Mouse (Mus musculus): ENCODE measurements around the gene Ccdc183. TPM values are rescaled to one million over a fixed set of nuclear protein-coding genes. Genes with fewer than 3 reads are reported as not detected.

Gene Ccdc183
- polyA plus RNA-seq, 1 experiment from 2014 or later, result 0.36 TPM

DNA sequence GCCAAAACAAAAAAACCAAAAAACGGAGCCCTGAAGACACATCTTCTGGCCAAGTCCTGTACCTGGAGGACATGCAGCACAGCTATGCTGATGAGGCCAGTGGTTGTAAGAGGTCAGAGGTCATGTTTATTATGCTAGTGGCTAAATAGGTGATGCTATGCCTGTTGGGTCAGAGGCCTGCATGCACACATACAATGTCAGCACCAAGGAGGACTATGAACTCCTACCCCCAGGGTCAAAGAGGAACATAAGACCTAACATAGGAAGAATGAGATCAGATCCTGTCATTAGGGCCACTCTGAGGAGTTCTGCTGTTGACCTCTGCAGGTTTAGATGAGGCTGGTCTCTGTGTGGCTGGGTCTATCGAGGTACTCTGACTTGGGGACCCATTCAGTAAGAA is 17.4 kb downstream of the Ccdc183 start:
- H3K9me3 ChIP-seq, result no peaks in the 10 kb centered on the region
- H3K4me3 ChIP-seq, result no peak overlapping the region
- H3K9ac ChIP-seq, result no peak overlapping the region
- WGBS, result 85% methylated on average over 2 of the region's 2 CpGs
- no peak for ATAC-seq (ENCODE audit: low FRiP score, low read depth)
- H3K27me3 ChIP-seq, result no peaks in the 10 kb centered on the region
- peaks cover 96% of the 10 kb centered on the region for H3K36me3 ChIP-seq
- no peak overlapping the region for H3K27ac ChIP-seq
- no peak overlapping the region for H3K4me2 ChIP-seq (replicated peaks)
- no peaks in the 10 kb centered on the region for H3K4me1 ChIP-seq

DNA sequence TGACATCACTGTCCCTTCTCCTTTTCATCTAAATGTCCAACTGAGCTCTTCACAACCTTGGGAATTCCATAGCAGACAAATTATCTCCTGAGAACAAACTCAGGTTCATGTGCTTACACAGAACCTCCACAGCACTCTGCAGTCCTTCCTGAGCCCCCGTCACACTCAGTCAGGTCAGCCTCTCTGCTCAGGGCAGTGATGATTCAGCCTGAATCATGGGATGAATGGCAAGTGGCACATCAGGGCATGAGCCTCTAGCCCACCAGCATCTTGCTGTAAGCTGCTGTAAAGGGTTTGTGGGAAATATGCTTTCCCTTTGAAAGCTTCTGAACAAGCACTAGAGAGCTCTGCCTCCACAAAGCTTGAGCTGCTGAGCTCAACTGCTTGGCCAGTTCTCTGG is 18.7 kb downstream of the Ccdc183 start:
- Histone ChIP-seq H3K36me3 (peaks cover 95% of the 10 kb centered on the region), H3K4me2 (replicated peaks) (no peak overlapping the region), H3K4me1 (no peaks in the 10 kb centered on the region), H3K9me3 (no peaks in the 10 kb centered on the region), H3K27ac (no peak overlapping the region), H3K4me3 (no peak overlapping the region), H3K27me3 (no peaks in the 10 kb centered on the region), H3K9ac (no peak overlapping the region)
- WGBS, result 93% methylated on average over 1 of the region's 1 CpGs
- no peak for ATAC-seq (ENCODE audit: low FRiP score, low read depth)

DNA sequence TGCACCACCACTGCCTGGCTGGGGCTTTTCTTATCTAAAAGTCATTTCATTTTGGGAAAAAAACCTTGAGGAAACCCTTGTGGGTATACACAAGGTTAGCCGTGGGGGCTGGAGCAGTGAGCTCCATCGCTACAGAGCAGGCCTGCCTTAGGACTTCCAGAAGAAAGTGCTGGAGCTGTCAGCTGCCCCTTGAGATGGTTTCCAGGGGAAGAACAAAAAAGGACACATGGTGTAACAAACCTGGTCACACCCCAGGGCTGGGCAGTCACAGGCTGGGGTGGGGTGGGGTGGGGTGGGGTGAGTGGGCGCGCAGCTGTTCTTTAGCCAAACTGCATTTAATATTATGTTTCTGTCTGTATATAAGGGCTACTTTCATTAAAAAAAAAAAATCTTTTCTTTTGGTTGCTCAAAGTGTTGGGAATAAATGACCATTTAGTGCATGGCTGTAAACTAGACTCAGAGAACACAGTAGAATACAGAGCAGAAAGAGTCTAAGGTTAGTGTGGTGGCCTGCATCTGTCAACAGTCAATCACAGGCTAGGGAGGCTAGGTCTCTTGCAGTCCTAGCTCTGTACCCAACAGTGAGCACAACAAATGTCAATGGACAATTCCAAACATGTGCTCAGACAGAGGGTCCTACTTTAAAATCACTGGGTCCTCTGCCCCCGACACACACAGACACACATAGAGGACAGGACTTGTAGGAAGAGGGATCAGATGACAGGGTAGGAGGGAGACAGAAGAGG is 20.5 kb downstream of the Ccdc183 start:
- Histone ChIP-seq H3K4me1 (no peaks in the 10 kb centered on the region), H3K27me3 (no peaks in the 10 kb centered on the region), H3K4me3 (no peak overlapping the region), H3K27ac (no peak overlapping the region), H3K9ac (no peak overlapping the region), H3K9me3 (no peaks in the 10 kb centered on the region), H3K4me2 (replicated peaks) (no peak overlapping the region), H3K36me3 (peaks cover 95% of the 10 kb centered on the region)
- ATAC-seq (ENCODE audit: low FRiP score, low read depth), result peak; percentile 40; the same call in 1 of the 2 replicates
- WGBS, result 92% methylated on average over 5 of the region's 5 CpGs

DNA sequence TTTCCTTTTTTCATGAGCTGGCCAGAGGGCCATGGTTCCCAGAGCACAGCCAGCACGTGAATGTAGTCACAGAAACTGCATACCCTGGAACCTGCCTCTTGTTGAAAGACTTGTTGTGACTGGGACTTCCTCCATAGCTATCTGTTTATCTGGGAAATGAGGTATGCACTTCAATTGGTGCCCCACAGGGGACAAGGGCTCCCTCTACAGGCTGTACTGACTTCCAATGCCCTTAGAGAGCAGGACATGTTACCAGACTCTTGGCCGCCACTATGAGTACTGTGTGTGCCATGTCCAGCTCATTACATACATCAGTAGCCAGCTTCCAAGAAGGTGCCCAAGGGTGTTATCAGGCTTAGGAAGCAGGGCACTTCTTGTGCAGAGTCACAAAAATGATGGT is 25.6 kb downstream of the Ccdc183 start:
- no peak for ATAC-seq (ENCODE audit: low FRiP score, low read depth)

DNA sequence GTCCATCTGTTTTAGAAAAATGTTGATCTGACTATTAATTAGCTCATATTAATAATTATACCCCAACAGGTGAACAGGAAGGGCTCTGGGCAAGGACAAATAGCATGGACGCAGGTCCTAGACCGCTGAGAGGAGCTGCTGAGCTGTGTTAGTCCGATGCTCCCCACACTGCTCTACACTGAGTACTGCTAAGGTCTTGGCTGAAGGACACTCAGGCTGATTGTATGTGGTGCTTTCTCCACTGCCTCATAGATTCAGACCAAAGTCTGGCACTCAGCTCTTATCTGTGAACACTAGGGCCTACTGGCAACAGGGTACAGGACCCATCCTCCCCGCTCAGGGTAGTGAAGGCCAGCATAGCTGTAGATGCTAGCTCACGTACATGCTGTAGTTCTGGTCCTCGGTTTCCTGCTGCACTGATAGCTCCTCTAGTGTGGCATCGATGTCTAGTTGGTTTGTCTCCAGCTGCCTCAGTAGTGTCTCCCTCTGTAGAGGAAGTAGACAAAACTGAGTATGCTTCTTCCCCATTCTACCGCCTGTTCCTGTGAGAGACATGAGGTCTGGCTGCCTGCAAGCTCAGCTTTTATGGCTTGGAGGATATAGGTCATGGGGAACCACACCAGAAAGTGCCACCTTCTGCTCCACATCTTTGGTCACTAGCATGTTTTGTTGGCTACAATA is 29.1 kb downstream of the Ccdc183 start:
- peaks cover 96% of the 10 kb centered on the region for H3K36me3 ChIP-seq
- H3K4me2 ChIP-seq (replicated peaks), result no peak overlapping the region
- H3K4me1 ChIP-seq, result 0 out of 2 replicates have a peak, but pooled peaks cover 3% of the 10 kb centered on the region
- H3K27ac ChIP-seq, result no peak overlapping the region
- no peak overlapping the region for H3K9ac ChIP-seq
- no peaks in the 10 kb centered on the region for H3K27me3 ChIP-seq
- no peak overlapping the region for H3K4me3 ChIP-seq
- H3K9me3 ChIP-seq, result no peaks in the 10 kb centered on the region
- no peak for ATAC-seq (ENCODE audit: low FRiP score, low read depth)
- WGBS, result 93% methylated on average over 8 of the region's 8 CpGs

More for the DNA sequence above, 25.6 kb downstream of the Ccdc183 start:
- Histone ChIP-seq H3K36me3 (peaks cover 92% of the 10 kb centered on the region), H3K27me3 (no peaks in the 10 kb centered on the region), H3K4me2 (replicated peaks) (no peak overlapping the region), H3K27ac (no peak overlapping the region), H3K4me3 (no peak overlapping the region), H3K9me3 (no peaks in the 10 kb centered on the region), H3K4me1 (no peaks in the 10 kb centered on the region), H3K9ac (no peak overlapping the region)
- 89% methylated on average over 2 of the region's 2 CpGs for WGBS

DNA sequence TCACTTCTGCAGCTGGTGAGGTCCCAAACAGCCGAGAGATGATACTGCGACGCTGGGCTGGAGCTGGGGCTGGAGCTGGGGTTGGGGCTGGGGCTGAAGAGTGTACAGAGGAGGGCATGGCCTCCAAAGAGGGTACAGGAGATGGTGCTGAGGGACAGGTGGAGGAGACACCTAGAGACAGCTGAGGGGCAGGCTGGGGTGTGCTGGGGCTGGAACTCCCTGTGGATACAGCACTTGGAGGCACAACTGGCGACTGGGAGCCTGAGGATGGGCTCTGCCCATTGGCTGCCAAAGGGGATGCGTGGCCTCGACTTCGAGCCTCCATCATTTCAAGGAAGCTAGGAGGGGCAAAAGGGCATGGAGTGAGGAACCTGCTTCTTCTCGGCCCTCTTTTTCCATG is 30.2 kb downstream of the Ccdc183 start:
- Histone ChIP-seq H3K4me3 (no peak overlapping the region), H3K9ac (no peak overlapping the region), H3K9me3 (no peaks in the 10 kb centered on the region), H3K4me1 (peaks cover 14% of the 10 kb centered on the region), H3K36me3 (peaks cover 92% of the 10 kb centered on the region), H3K4me2 (replicated peaks) (no peak overlapping the region), H3K27ac (no peak overlapping the region), H3K27me3 (no peaks in the 10 kb centered on the region)
- WGBS, result 91% methylated on average over 8 of the region's 8 CpGs
- no peak for ATAC-seq (ENCODE audit: low FRiP score, low read depth)

DNA sequence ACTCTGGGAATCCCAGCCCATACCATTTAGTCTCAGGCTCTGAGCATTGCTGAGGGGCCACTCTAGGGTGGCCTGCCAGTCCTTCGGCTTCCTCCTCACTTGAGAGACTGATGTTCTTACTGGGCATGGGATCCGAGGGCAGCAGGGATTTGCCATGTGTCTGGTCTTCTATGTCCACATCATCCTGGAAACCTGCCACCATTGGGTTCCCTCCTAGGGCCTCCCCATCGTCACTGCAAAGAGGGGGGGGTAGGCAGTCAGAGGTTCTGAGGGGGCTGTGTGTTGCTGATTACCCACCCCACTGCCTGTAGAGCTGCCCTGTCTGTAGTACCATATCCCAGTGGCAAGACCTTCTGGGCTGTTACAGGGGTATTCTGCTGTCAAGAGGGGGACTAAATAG is 31.9 kb downstream of the Ccdc183 start:
- no peak overlapping the region for H3K4me2 ChIP-seq (replicated peaks)
- WGBS, result 94% methylated on average over 3 of the region's 3 CpGs
- peaks cover 8% of the 10 kb centered on the region for H3K27me3 ChIP-seq
- H3K27ac ChIP-seq, result no peak overlapping the region
- H3K36me3 ChIP-seq, result peaks cover 75% of the 10 kb centered on the region
- H3K4me1 ChIP-seq, result peaks cover 29% of the 10 kb centered on the region
- no peak overlapping the region for H3K4me3 ChIP-seq
- no peak overlapping the region for H3K9ac ChIP-seq
- no peak for ATAC-seq (ENCODE audit: low FRiP score, low read depth)
- no peaks in the 10 kb centered on the region for H3K9me3 ChIP-seq

DNA sequence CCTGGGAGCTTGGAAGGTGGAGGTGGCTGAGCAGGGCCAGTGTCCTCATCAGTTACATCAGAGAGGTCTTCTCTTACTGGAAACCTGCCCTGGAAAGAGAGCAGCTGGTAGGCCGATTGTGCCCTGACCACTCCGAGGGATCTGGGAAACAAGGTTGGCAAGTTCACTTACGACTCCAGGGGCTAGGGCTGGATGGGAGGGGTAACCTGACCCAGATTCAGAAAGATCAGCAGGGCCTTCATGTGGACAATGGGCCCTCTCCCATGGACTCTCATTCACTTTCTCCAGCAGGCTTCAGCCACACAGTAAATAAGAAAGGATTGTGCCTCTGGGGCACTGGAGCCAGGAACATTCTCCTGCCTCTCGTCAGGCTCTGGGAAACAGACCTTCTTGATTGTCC is 32.6 kb downstream of the Ccdc183 start:
- peaks cover 35% of the 10 kb centered on the region for H3K4me1 ChIP-seq
- no peak for ATAC-seq (ENCODE audit: low FRiP score, low read depth)
- H3K9ac ChIP-seq, result no peak overlapping the region
- WGBS, result 86% methylated on average over 4 of the region's 4 CpGs
- H3K36me3 ChIP-seq, result peaks cover 67% of the 10 kb centered on the region
- H3K4me2 ChIP-seq (replicated peaks), result no peak overlapping the region
- no peaks in the 10 kb centered on the region for H3K9me3 ChIP-seq
- H3K4me3 ChIP-seq, result no peak overlapping the region
- peaks cover 15% of the 10 kb centered on the region for H3K27me3 ChIP-seq
- no peak overlapping the region for H3K27ac ChIP-seq

DNA sequence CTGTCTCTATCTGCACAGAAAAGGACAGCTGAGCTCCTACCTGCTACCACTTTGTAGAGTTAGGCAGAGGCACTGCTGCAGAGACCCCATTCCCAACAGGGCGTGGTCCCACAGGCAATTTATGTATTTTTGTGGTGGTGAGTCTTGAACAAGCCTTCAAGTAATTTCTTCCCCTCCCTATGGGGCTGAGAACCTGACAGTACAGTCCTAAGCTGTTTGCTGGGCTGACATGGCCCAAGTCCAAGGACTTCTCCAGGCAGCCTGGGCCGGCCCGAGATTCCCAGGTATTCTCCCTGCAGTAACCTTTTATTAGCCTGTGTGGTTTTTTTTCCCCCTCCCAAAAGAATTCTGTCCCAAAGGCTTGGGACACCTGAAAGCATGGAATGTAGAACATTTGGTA is 33.3 kb downstream of the Ccdc183 start:
- 86% methylated on average over 3 of the region's 3 CpGs for WGBS
- no peak overlapping the region for H3K9ac ChIP-seq
- peaks cover 60% of the 10 kb centered on the region for H3K36me3 ChIP-seq
- no peak overlapping the region for H3K4me3 ChIP-seq
- peaks cover 42% of the 10 kb centered on the region for H3K4me1 ChIP-seq
- H3K4me2 ChIP-seq (replicated peaks), result no peak overlapping the region
- peaks cover 22% of the 10 kb centered on the region for H3K27me3 ChIP-seq
- no peaks in the 10 kb centered on the region for H3K9me3 ChIP-seq
- ATAC-seq (ENCODE audit: low FRiP score, low read depth), result no peak
- H3K27ac ChIP-seq, result no peak overlapping the region

DNA sequence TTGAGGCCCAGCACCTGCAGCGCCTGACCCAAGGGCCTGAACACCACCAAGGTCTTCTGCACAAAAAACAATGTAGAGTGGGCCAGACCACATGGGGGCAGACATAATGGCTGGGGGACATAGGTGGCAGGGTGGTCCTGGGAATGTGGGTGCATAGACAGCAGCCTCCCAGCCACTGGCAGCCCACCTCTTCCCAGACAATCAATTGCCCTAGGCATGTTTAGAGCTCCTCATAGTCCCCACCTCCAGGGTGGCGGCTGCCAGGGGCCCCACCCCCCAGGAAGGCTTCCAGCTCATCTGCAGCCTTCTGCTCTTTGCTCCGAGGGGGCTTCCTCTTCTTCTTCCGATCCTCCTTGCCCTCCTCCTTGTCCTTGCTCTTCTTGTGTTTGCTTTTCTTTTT is 33.9 kb downstream of the Ccdc183 start:
- Histone ChIP-seq H3K27ac (no peak overlapping the region), H3K4me3 (no peak overlapping the region), H3K9ac (no peak overlapping the region), H3K27me3 (peaks cover 28% of the 10 kb centered on the region), H3K4me2 (replicated peaks) (no peak overlapping the region), H3K9me3 (no peaks in the 10 kb centered on the region), H3K4me1 (peaks cover 48% of the 10 kb centered on the region), H3K36me3 (peaks cover 58% of the 10 kb centered on the region)
- ATAC-seq (ENCODE audit: low FRiP score, low read depth), result no peak
- WGBS, result 73% methylated on average over 4 of the region's 4 CpGs

DNA sequence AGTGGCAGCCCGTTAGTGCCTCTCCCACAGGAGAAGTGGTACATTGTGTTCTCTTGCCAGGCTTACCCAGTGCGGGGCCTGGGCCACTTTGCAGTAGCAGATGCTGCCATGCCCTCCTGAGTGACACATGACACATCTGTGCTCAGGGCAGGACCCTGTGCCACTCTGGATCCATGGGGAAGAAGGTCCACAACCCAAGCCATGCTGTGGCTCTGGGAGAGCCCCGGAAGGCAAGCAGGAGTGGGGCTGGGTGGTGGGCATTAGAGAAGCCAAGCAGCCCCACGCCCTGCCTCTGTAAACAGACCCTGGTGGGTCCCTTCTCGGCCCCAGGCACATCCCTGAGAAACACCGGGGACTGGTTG is 34.4 kb downstream of the Ccdc183 start:
- Histone ChIP-seq H3K36me3 (peaks cover 53% of the 10 kb centered on the region), H3K4me2 (replicated peaks) (no peak overlapping the region), H3K9me3 (no peaks in the 10 kb centered on the region), H3K9ac (peak overlapping the region; percentile 31; the same call in 1 of the 2 replicates), H3K27ac (no peak overlapping the region), H3K4me1 (peaks cover 53% of the 10 kb centered on the region), H3K27me3 (peaks cover 33% of the 10 kb centered on the region), H3K4me3 (no peak overlapping the region)
- no peak for ATAC-seq (ENCODE audit: low FRiP score, low read depth)
- 85% methylated on average over 6 of the region's 6 CpGs for WGBS

DNA sequence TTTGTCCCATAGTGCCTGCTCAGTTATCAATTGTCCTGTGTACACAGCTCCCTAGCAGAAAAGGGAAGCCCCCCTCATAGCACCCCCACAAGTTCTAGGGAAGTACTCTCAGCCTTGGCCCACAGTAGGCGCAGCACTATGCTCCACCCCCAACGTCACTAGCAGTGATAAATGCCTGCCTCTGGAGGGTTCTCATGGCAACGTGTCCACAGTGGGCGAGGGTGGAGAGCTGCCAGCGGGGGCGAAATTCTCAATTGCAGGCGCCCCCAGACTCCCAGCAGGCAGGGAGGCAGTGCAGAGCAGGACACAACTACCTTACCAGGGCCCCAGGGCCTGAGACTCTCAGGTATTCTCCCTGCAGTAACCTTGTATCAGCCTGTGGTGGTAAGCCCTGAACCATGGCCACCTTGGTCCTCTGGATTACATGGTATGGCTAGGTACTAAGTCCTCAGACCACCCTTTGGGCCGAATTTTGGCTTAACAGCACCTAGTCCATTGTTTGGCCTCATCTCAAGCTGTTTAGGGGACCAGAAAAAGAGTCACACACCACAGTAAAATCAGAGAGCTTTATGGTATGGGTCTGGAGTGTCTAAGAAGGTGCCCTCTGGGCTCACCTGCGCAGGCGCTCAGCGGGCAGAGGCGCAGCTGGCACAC is 34.9 kb downstream of the Ccdc183 start:
- H3K27ac ChIP-seq, result no peak overlapping the region
- no peak overlapping the region for H3K4me2 ChIP-seq (replicated peaks)
- 51% methylated on average over 12 of the region's 12 CpGs for WGBS
- peaks cover 58% of the 10 kb centered on the region for H3K4me1 ChIP-seq
- peaks cover 48% of the 10 kb centered on the region for H3K36me3 ChIP-seq
- H3K27me3 ChIP-seq, result peaks cover 38% of the 10 kb centered on the region
- H3K9ac ChIP-seq, result peak overlapping the region; percentile 31; the same call in 1 of the 2 replicates
- no peaks in the 10 kb centered on the region for H3K9me3 ChIP-seq
- no peak for ATAC-seq (ENCODE audit: low FRiP score, low read depth)
- H3K4me3 ChIP-seq, result no peak overlapping the region

Measured in limb, embryonic 13.5 days (tissue).